Mouse (Mus musculus) heart, adult 9 months (tissue): ENCODE measurements around the gene Elf2.
"Not testable (repeated sequence)": the region's sequence is repeated elsewhere in the genome, so short reads cannot be mapped to it uniquely, and the experiment has no call there.

Source experiments
- DNase-seq, 2 experiments: peaks; one replicate each; pipeline ENCODE4 v3.0.0; 2022; ENCODE audit warnings: low spot score in 2 of 2

Gene Elf2

GRCm38 (mm10) chr3:51233918-51234751, 106.3 kb downstream of the Elf2 start:
- peak; percentile 54 to 82 for DNase-seq

GRCm38 (mm10) chr3:51233474-51233873, 107.0 kb downstream of the Elf2 start:
- DNase-seq = peak; percentile 76 to 83

- no peak for DNase-seq
Measured at GRCm38 (mm10) chr3:51232205-51232910, 108.1 kb downstream of the Elf2 start.

GRCm38 (mm10) chr3:51231499-51231898, 109.0 kb downstream of the Elf2 start:
- no peak for DNase-seq

GRCm38 (mm10) chr3:51230886-51231285, 109.6 kb downstream of the Elf2 start:
- no peak for DNase-seq

GRCm38 (mm10) chr3:51230146-51230835, 110.2 kb downstream of the Elf2 start:
- DNase-seq = no peak

- DNase-seq = no peak
Measured at GRCm38 (mm10) chr3:51229226-51229625, 111.2 kb downstream of the Elf2 start.

- no peak for DNase-seq
Measured at GRCm38 (mm10) chr3:51228821-51229205, 111.7 kb downstream of the Elf2 start.

GRCm38 (mm10) chr3:51228038-51228820, 112.2 kb downstream of the Elf2 start:
- DNase-seq = peak in 1 of 2 experiments; percentile 53

GRCm38 (mm10) chr3:51226601-51227000, 113.9 kb downstream of the Elf2 start:
- no peak for DNase-seq

- DNase-seq = no peak
Measured at GRCm38 (mm10) chr3:51225979-51226378, 114.5 kb downstream of the Elf2 start.

GRCm38 (mm10) chr3:51225226-51225750, 115.2 kb downstream of the Elf2 start:
- no peak for DNase-seq

GRCm38 (mm10) chr3:51224363-51225225, 115.9 kb downstream of the Elf2 start, which contains the start of gene Noct:
Noct (plus strand) TSS chr3:51224447.
- DNase-seq = peak; percentile 89 to 91

GRCm38 (mm10) chr3:51223556-51223955, 116.9 kb downstream of the Elf2 start:
- DNase-seq = no peak

- DNase-seq = no peak
Measured at GRCm38 (mm10) chr3:51222834-51223460, 117.5 kb downstream of the Elf2 start.

GRCm38 (mm10) chr3:51222302-51222701, 118.2 kb downstream of the Elf2 start:
- no peak for DNase-seq

GRCm38 (mm10) chr3:51221847-51222246, 118.6 kb downstream of the Elf2 start:
- DNase-seq = no peak

- DNase-seq = no peak
Measured at GRCm38 (mm10) chr3:51220846-51221245, 119.6 kb downstream of the Elf2 start.

- DNase-seq = no peak
Measured at GRCm38 (mm10) chr3:51219213-51219612, 121.2 kb downstream of the Elf2 start.

GRCm38 (mm10) chr3:51218385-51218784, 122.1 kb downstream of the Elf2 start:
- DNase-seq = not testable (repeated sequence)
